Mouse (Mus musculus): ENCODE results near the gene S100a6. TPM values are rescaled to one million over a fixed set of nuclear protein-coding genes. Genes with fewer than 3 reads are reported as not detected.
A peak's percentile ranks its signal among the peaks of the same experiment; 100 is the strongest.

Gene S100a6
- polyA plus RNA-seq, 1 experiment from 2014 or later = 23.8 TPM

DNA sequence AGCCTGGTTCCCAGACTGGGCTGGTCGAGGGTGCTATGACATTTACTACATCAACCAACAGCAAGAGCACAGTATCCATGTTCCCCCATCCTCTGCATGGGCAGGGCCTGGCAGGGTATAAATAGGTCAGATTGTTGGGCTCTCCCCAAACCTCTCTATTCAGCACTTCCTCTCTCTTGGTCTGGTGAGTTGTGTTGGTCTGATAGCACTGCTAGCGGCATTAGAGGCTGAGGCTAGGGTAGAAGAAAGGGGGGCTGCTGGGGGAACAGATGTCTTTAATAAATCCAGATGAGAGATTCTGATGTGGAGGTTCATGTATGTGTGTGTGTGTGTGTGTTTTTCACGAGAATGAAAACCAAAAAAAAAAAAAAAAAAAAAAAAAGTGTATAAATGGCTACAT, 9.1 kb upstream of the S100a6 start, which contains the start of gene S100a4:
S100a4 (plus strand) TSS at position 149 of the 400 bp plus-strand sequence.
- Histone ChIP-seq H3K27me3 (no peaks in the 10 kb centered on the region; the same call in 1 of the 2 replicates), H3K27ac (peak within 1 kb of the TSS; percentile 51), H3K4me1 (peaks cover 12% of the 10 kb centered on the region), H3K36me3 (ENCODE audit: poor library complexity, severe bottlenecking) (no peaks in the 10 kb centered on the region), H3K4me2 (no peak within 1 kb of the TSS), H3K9ac (no peak within 1 kb of the TSS), H3K9me3 (replicated peaks) (no peaks in the 10 kb centered on the region), H3K4me3 (no peak within 1 kb of the TSS)
- 71% methylated on average over 3 of the region's 3 CpGs for WGBS
- peak; percentile 5; the same call in 1 of the 2 replicates for ATAC-seq

DNA sequence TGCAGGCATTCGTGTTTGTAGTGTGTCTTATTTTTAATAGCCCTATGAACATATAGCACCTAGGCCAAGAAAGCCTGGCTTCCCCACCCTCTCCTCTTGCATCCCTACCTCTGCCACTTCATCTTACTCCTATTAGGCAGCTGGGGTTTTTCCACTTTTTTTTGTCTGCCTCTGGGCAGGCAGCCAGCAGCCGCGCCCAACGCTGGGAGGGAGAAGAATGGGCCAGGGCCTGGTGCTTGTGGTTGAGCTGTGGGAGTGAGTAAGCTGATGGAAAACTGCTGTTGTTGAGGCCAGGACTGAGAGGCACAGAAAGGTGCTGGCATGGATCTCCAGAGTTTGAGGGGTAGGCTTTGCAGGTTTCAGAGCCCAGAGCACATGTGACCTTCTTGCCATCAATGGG, 8.3 kb upstream of the S100a6 start:
- H3K4me2 ChIP-seq = no peak overlapping the region
- H3K9ac ChIP-seq = no peak overlapping the region
- no peaks in the 10 kb centered on the region for H3K9me3 ChIP-seq (replicated peaks)
- WGBS = 15% methylated on average over 4 of the region's 4 CpGs
- no peak overlapping the region for H3K4me3 ChIP-seq
- peak overlapping the region; percentile 51 for H3K27ac ChIP-seq
- no peaks in the 10 kb centered on the region; the same call in 1 of the 2 replicates for H3K27me3 ChIP-seq
- no peaks in the 10 kb centered on the region for H3K36me3 ChIP-seq (ENCODE audit: poor library complexity, severe bottlenecking)
- peaks cover 12% of the 10 kb centered on the region for H3K4me1 ChIP-seq
- peak; percentile 80 for ATAC-seq

DNA sequence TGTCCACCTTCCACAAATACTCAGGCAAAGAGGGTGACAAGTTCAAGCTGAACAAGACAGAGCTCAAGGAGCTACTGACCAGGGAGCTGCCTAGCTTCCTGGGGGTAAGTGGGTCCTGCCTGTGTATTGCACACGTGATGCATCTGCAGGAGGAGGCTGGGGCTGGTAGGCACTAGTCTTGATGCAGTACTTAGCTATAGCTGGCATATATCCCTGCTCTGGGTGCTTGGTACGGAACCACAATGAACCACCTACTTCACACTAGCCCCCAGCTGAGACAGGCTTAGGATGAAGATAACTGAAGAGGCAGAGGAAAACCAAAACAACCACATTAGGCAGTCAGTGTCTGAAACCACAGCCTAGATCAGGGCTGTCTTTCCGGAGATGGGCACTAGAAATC, 7.6 kb upstream of the S100a6 start:
- H3K4me1 ChIP-seq = peaks cover 12% of the 10 kb centered on the region
- H3K27me3 ChIP-seq = no peaks in the 10 kb centered on the region; the same call in 1 of the 2 replicates
- H3K9ac ChIP-seq = no peak overlapping the region
- H3K27ac ChIP-seq = peak overlapping the region; percentile 49; the same call in 1 of the 2 replicates
- no peaks in the 10 kb centered on the region for H3K36me3 ChIP-seq (ENCODE audit: poor library complexity, severe bottlenecking)
- H3K9me3 ChIP-seq (replicated peaks) = no peaks in the 10 kb centered on the region
- no peak overlapping the region for H3K4me2 ChIP-seq
- H3K4me3 ChIP-seq = no peak overlapping the region
- no peak for ATAC-seq
- WGBS = 83% methylated on average over 3 of the region's 3 CpGs

DNA sequence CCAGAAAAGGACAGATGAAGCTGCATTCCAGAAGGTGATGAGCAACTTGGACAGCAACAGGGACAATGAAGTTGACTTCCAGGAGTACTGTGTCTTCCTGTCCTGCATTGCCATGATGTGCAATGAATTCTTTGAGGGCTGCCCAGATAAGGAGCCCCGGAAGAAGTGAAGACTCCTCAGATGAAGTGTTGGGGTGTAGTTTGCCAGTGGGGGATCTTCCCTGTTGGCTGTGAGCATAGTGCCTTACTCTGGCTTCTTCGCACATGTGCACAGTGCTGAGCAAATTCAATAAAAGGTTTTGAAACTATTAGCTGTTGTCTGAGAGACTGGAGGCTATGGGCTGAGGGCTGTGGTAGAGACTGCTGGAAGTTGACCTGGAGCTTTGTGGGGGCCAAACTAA, 6.9 kb upstream of the S100a6 start:
- Histone ChIP-seq H3K36me3 (ENCODE audit: poor library complexity, severe bottlenecking) (no peaks in the 10 kb centered on the region), H3K4me2 (no peak overlapping the region), H3K9me3 (replicated peaks) (no peaks in the 10 kb centered on the region), H3K9ac (no peak overlapping the region), H3K27me3 (no peaks in the 10 kb centered on the region; the same call in 1 of the 2 replicates), H3K4me1 (peaks cover 12% of the 10 kb centered on the region), H3K4me3 (no peak overlapping the region), H3K27ac (no peak overlapping the region)
- 93% methylated on average over 2 of the region's 2 CpGs for WGBS
- no peak for ATAC-seq

DNA sequence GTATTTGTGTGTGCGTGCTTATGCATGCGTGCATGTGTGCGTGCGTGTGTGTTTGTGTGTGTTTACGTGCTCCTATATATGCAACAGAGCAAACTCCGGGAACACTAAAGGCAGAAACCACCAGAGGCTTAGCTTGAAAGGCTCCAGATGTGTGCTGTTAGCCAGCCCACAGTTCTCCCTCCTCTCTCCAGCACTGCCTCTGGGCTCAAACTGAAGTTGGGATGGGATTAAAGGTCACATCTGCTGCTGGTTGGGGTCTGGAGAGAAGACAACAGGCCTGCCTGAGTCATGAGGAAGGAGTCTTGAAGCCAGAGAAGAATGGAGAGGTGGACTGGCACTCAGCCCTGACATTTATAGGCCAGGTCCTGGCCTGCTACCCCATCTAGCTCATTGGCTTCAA, 6.5 kb upstream of the S100a6 start:
- Histone ChIP-seq H3K4me3 (no peak overlapping the region), H3K9ac (no peak overlapping the region), H3K9me3 (replicated peaks) (no peaks in the 10 kb centered on the region), H3K27me3 (no peaks in the 10 kb centered on the region; the same call in 1 of the 2 replicates), H3K36me3 (ENCODE audit: poor library complexity, severe bottlenecking) (no peaks in the 10 kb centered on the region), H3K4me1 (peaks cover 12% of the 10 kb centered on the region), H3K27ac (no peak overlapping the region), H3K4me2 (no peak overlapping the region)
- ATAC-seq = no peak
- WGBS = 92% methylated on average over 6 of the region's 6 CpGs

DNA sequence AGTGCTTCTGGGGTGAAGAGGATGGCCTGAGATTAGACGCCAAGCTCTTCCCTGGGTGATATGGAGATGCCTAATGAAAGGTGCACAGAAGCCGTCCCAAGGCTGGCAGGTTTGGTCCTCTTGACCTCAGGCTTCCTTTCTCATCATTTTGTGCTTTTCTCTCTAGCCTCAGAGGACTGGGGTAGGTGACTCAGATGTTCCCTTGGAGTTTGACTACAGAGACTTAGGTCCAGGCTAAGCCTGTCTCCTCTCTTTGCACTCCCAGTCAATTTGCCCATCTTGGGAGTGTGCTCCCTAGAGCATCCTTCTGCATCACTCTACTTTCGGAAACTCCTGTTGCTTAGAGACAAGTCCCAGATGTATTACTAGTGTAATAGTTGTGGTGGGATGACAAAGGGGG, 5.3 kb upstream of the S100a6 start:
- no peak overlapping the region for H3K4me3 ChIP-seq
- no peaks in the 10 kb centered on the region for H3K9me3 ChIP-seq (replicated peaks)
- no peak for ATAC-seq
- H3K4me2 ChIP-seq = no peak overlapping the region
- no peaks in the 10 kb centered on the region; the same call in 1 of the 2 replicates for H3K27me3 ChIP-seq
- no peak overlapping the region for H3K27ac ChIP-seq
- no peaks in the 10 kb centered on the region for H3K36me3 ChIP-seq (ENCODE audit: poor library complexity, severe bottlenecking)
- H3K9ac ChIP-seq = no peak overlapping the region
- H3K4me1 ChIP-seq = peaks cover 12% of the 10 kb centered on the region
- WGBS = 87% methylated on average over 3 of the region's 3 CpGs

DNA sequence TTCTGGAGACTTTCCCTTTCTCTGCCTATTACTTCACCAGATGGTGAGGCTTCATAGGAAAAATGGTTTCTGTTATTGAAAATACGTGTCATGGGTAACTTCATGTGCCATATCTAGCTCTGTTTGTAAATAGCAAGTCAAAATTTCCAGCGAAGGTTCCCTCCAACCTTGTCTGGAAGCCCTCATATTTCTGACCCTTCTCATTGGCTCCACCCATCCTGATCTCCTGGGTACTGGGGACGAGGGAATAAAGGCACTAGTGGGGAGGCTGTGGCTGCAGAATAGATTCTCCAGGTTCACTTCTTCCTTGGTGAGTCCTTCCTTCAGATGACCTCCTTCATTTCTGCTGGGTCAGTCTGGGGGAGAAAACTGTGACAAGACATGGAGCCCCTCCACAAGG, 4.5 kb upstream of the S100a6 start, which contains the start of gene S100a5:
S100a5 (plus strand) TSS at position 301 of the 400 bp plus-strand sequence.
- no peak within 1 kb of the TSS for H3K9ac ChIP-seq

DNA sequence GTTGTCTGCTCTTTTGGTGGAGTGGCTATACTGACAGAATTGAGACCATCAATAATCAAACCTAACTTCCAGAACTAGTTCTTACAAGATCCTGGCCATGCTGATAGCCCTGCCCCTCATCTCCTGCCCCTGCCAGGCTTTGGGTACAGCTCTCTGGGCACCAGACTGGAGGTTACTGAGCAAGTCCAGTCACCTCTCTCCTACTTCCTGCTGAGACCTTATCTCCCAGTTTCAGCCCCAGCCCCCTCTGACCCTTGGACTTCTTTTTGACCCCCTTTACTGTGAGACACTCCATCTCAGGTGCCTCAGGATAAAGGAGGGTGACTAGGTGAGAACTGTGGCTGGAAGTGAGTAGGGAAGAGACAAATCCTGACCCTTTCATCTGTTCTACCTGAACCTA, 3.6 kb upstream of the S100a6 start:
- H3K4me2 ChIP-seq = no peak overlapping the region
- no peak overlapping the region for H3K27ac ChIP-seq
- H3K4me3 ChIP-seq = no peak overlapping the region
- H3K27me3 ChIP-seq = peaks cover 7% of the 10 kb centered on the region; the same call in 1 of the 2 replicates
- ATAC-seq = no peak
- no peak overlapping the region for H3K9ac ChIP-seq
- peaks cover 16% of the 10 kb centered on the region for H3K4me1 ChIP-seq
- no peaks in the 10 kb centered on the region for H3K9me3 ChIP-seq (replicated peaks)
- H3K36me3 ChIP-seq (ENCODE audit: poor library complexity, severe bottlenecking) = no peaks in the 10 kb centered on the region

More for the DNA sequence above, 4.5 kb upstream of the S100a6 start, which contains the start of gene S100a5:
- ATAC-seq = no peak
- Histone ChIP-seq H3K27me3 (peaks cover 1% of the 10 kb centered on the region; the same call in 1 of the 2 replicates), H3K4me1 (peaks cover 16% of the 10 kb centered on the region), H3K9me3 (replicated peaks) (no peaks in the 10 kb centered on the region), H3K4me2 (no peak within 1 kb of the TSS), H3K27ac (no peak within 1 kb of the TSS), H3K36me3 (ENCODE audit: poor library complexity, severe bottlenecking) (no peaks in the 10 kb centered on the region), H3K4me3 (no peak within 1 kb of the TSS)
- WGBS = 63% methylated on average over 3 of the region's 3 CpGs

DNA sequence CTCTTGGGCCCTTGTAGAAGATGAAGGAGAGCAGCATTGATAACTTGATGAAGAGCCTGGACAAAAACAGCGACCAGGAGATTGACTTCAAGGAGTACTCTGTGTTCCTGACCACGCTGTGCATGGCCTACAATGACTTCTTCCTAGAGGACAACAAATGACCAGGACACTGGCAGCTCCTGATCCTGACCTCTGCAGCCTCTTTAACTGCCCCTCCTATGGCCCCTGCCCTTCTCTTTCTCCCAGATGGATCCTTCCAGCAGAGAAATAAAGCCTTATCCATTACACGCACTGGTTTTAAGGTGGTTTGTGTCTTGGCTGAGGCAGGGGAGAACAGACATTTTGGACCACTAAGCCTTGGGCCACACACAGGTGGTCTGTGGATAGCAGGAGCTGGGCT, 1.2 kb upstream of the S100a6 start:
- H3K9ac ChIP-seq = no peak overlapping the region
- H3K4me1 ChIP-seq = peaks cover 6% of the 10 kb centered on the region; the same call in 1 of the 2 replicates
- H3K9me3 ChIP-seq (replicated peaks) = no peaks in the 10 kb centered on the region
- H3K27ac ChIP-seq = no peak overlapping the region
- no peak overlapping the region for H3K4me2 ChIP-seq
- WGBS = 90% methylated on average over 3 of the region's 3 CpGs
- no peak for ATAC-seq
- H3K4me3 ChIP-seq = no peak overlapping the region
- H3K36me3 ChIP-seq (ENCODE audit: poor library complexity, severe bottlenecking) = no peaks in the 10 kb centered on the region
- H3K27me3 ChIP-seq = peaks cover 7% of the 10 kb centered on the region; the same call in 1 of the 2 replicates

DNA sequence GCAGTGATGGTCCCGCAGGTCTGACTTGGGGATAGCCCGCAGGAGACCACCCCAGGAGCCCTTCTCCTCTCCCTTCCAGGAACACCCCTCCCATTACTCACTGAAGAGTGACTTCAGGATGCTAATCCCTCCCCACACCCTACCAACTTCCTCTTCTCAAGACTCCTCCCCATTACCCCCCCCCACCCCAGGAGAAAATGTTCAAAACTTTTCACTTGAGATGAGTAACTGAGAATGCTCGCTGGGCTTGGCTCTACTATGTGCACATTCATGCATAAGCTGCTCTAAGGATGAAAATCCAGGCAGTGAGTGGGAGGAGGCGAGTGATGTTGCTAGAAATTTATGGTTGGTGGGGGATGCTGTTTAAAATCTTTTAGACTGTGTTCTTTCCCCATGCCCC, 621 bp upstream of the S100a6 start:
- H3K4me3 ChIP-seq = no peak overlapping the region
- no peak overlapping the region for H3K9ac ChIP-seq
- 68% methylated on average over 4 of the region's 4 CpGs for WGBS
- H3K27me3 ChIP-seq = peaks cover 7% of the 10 kb centered on the region; the same call in 1 of the 2 replicates
- H3K4me2 ChIP-seq = no peak overlapping the region
- H3K4me1 ChIP-seq = peaks cover 6% of the 10 kb centered on the region; the same call in 1 of the 2 replicates
- H3K36me3 ChIP-seq (ENCODE audit: poor library complexity, severe bottlenecking) = no peaks in the 10 kb centered on the region
- ATAC-seq = no peak
- no peak overlapping the region for H3K27ac ChIP-seq
- no peaks in the 10 kb centered on the region for H3K9me3 ChIP-seq (replicated peaks)

DNA sequence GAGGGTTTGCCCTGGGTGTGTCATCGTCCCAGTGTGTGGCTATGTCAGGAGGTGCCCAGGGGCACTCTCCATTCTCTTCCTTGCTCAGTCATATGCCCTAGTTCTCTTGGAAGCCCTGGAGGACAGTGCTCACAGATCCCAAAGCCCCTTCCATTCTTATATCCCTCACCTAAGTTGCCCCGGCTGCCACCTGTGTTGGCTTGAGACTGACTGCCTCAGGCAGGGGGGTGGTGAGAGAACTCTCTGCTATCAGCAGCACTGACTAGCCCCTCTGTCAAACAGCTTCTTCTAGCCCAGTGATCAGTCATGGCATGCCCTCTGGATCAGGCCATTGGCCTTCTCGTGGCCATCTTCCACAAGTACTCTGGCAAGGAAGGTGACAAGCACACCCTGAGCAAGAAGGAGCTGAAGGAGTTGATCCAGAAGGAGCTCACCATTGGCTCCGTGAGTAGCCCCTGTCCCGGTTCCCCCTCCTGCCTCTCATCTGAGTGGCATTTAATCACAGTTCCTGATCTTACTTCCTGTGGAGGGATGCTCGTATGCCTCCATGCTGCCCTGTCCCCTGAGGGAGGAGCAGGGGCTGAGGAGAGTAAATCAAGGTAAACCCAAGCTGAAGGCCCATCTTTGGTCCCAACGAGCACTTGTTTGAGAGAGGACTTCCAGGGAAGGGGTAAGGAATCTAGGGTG, 922 bp downstream of the S100a6 start:
- H3K4me3 ChIP-seq = peak overlapping the region; percentile 30; the same call in 1 of the 2 replicates
- H3K9me3 ChIP-seq (replicated peaks) = no peaks in the 10 kb centered on the region
- no peak overlapping the region for H3K27ac ChIP-seq
- no peak for ATAC-seq
- H3K4me2 ChIP-seq = peak overlapping the region; percentile 62
- H3K27me3 ChIP-seq = 0 out of 2 replicates have a peak, but pooled peaks cover 7% of the 10 kb centered on the region
- no peaks in the 10 kb centered on the region for H3K36me3 ChIP-seq (ENCODE audit: poor library complexity, severe bottlenecking)
- peaks cover 6% of the 10 kb centered on the region; the same call in 1 of the 2 replicates for H3K4me1 ChIP-seq
- 73% methylated on average over 7 of the region's 7 CpGs for WGBS
- H3K9ac ChIP-seq = no peak overlapping the region

DNA sequence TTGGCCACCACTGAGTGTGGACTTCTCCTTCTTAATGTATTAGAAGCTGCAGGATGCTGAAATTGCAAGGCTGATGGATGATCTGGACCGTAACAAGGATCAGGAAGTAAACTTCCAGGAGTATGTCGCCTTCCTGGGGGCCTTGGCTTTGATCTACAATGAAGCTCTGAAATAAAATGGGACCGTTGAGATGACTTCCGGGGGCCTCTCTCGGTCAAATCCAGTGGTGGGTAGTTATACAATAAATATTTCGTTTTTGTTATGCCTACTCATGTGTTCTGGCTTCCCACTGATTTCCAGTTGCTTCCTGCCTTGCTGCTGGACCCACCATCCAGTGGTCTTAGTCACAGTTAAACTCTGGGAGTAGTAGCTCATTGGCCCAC, 1.5 kb downstream of the S100a6 start:
- H3K27ac ChIP-seq = no peak overlapping the region
- no peak overlapping the region for H3K4me3 ChIP-seq
- no peak overlapping the region for H3K9ac ChIP-seq
- H3K4me2 ChIP-seq = no peak overlapping the region
- no peaks in the 10 kb centered on the region for H3K36me3 ChIP-seq (ENCODE audit: poor library complexity, severe bottlenecking)
- WGBS = 86% methylated on average over 6 of the region's 6 CpGs
- no peaks in the 10 kb centered on the region for H3K9me3 ChIP-seq (replicated peaks)
- 0 out of 2 replicates have a peak, but pooled peaks cover 7% of the 10 kb centered on the region for H3K27me3 ChIP-seq
- ATAC-seq = no peak
- peaks cover 6% of the 10 kb centered on the region; the same call in 1 of the 2 replicates for H3K4me1 ChIP-seq
